Mouse (Mus musculus): ENCODE data around the gene Myh14. TPM values are rescaled to one million over a fixed set of nuclear protein-coding genes. Genes with fewer than 3 reads are reported as not detected.
A peak's percentile ranks its signal among the peaks of the same experiment; 100 is the strongest.

The Myh14 gene
- polyA plus RNA-seq, 1 experiment from 2014 or later: 1.9 TPM

GRCm38 (mm10) chr7:44604619-44605018 is 66.0 kb downstream of the Myh14 start:
- H3K4me2 ChIP-seq (replicated peaks; ENCODE audit: low read depth, low read length): peak overlapping the region; percentile 43
- peaks cover 30% of the 10 kb centered on the region for H3K27me3 ChIP-seq (ENCODE audit: control insufficient read depth, insufficient read depth, low read length)
- H3K9ac ChIP-seq (ENCODE audit: low read depth, low read length): no peak overlapping the region
- H3K4me3 ChIP-seq (ENCODE audit: low read depth, low read length): no peak overlapping the region
- peak; percentile 25; the same call in 1 of the 2 replicates for ATAC-seq (ENCODE audit: low FRiP score)
- no peaks in the 10 kb centered on the region for H3K9me3 ChIP-seq (ENCODE audit: control insufficient read depth, low read length)
- peaks cover 8% of the 10 kb centered on the region for H3K4me1 ChIP-seq (replicated peaks; ENCODE audit: control insufficient read depth, insufficient read depth, low read length)
- H3K36me3 ChIP-seq (ENCODE audit: control insufficient read depth, insufficient read depth, low read length): no peaks in the 10 kb centered on the region
- under 1% methylated on average over 6 of the region's 8 CpGs for WGBS
- no peak overlapping the region for H3K27ac ChIP-seq (ENCODE audit: low read depth, low read length)
- no peak for DNase-seq (ENCODE audit: low spot score)

DNA sequence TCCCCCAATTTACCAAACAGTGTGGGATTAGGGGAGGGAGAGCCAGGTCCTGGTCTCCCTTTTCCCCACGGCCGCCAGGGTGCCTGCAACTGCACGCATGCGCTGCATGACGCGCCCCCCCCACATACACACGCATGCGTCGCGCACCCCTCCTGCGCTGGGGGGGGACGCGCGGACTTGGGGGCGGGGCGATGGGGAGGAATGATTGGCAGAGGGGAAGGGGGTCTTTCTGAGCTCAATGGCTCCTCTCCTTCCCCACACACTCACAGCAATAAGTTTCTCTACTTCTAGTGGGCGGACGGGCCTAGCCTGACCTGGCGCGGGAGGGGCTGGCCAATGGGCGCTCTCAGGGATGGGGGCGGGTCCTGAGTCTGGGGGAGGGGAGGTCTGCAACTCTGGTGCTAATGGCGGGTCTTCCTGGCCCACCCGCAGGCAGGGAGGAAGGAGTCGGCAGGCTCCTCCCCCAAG is 66.5 kb downstream of the Myh14 start:
- H3K4me1 ChIP-seq (replicated peaks; ENCODE audit: control insufficient read depth, insufficient read depth, low read length): peaks cover 8% of the 10 kb centered on the region
- H3K27ac ChIP-seq (ENCODE audit: low read depth, low read length): no peak overlapping the region
- DNase-seq (ENCODE audit: low spot score) (peak; percentile 78), ATAC-seq (ENCODE audit: low FRiP score) (peak; percentile 72)
- no peaks in the 10 kb centered on the region for H3K36me3 ChIP-seq (ENCODE audit: control insufficient read depth, insufficient read depth, low read length)
- H3K9me3 ChIP-seq (ENCODE audit: control insufficient read depth, low read length): no peaks in the 10 kb centered on the region
- peak overlapping the region; percentile 43 for H3K4me2 ChIP-seq (replicated peaks; ENCODE audit: low read depth, low read length)
- under 1% methylated on average over 17 of the region's 25 CpGs for WGBS
- 0 out of 2 replicates have a peak overlapping the region, but pooled peaks have one; percentile 4 for H3K9ac ChIP-seq (ENCODE audit: low read depth, low read length)
- H3K27me3 ChIP-seq (ENCODE audit: control insufficient read depth, insufficient read depth, low read length): peaks cover 30% of the 10 kb centered on the region
- H3K4me3 ChIP-seq (ENCODE audit: low read depth, low read length): peak overlapping the region; percentile 22

- peaks cover 30% of the 10 kb centered on the region for H3K27me3 ChIP-seq (ENCODE audit: control insufficient read depth, insufficient read depth, low read length)
- H3K27ac ChIP-seq (ENCODE audit: low read depth, low read length): no peak overlapping the region
- peaks cover 8% of the 10 kb centered on the region for H3K4me1 ChIP-seq (replicated peaks; ENCODE audit: control insufficient read depth, insufficient read depth, low read length)
- H3K9ac ChIP-seq (ENCODE audit: low read depth, low read length): no peak overlapping the region
- no peaks in the 10 kb centered on the region for H3K36me3 ChIP-seq (ENCODE audit: control insufficient read depth, insufficient read depth, low read length)
- H3K4me2 ChIP-seq (replicated peaks; ENCODE audit: low read depth, low read length): peak overlapping the region; percentile 43
- H3K4me3 ChIP-seq (ENCODE audit: low read depth, low read length): no peak overlapping the region; the same call in 1 of the 2 replicates
- DNase-seq (ENCODE audit: low spot score): peak; percentile 43
- WGBS: 2% methylated on average over 20 of the region's 20 CpGs
- no peaks in the 10 kb centered on the region for H3K9me3 ChIP-seq (ENCODE audit: control insufficient read depth, low read length)
- ATAC-seq (ENCODE audit: low FRiP score): 0 out of 2 replicates have a peak, but pooled peaks have one; percentile 1
These were observed 67.3 kb downstream of the Myh14 start for GRCm38 (mm10) chr7:44603186-44603855.

- Histone ChIP-seq H3K4me3 (ENCODE audit: low read depth, low read length) (no peak overlapping the region), H3K36me3 (ENCODE audit: control insufficient read depth, insufficient read depth, low read length) (no peaks in the 10 kb centered on the region), H3K4me1 (replicated peaks; ENCODE audit: control insufficient read depth, insufficient read depth, low read length) (peaks cover 8% of the 10 kb centered on the region), H3K4me2 (replicated peaks; ENCODE audit: low read depth, low read length) (0 out of 2 replicates have a peak overlapping the region, but pooled peaks have one; percentile 7), H3K27me3 (ENCODE audit: control insufficient read depth, insufficient read depth, low read length) (peaks cover 30% of the 10 kb centered on the region), H3K9me3 (ENCODE audit: control insufficient read depth, low read length) (no peaks in the 10 kb centered on the region), H3K9ac (ENCODE audit: low read depth, low read length) (no peak overlapping the region), H3K27ac (ENCODE audit: low read depth, low read length) (0 out of 2 replicates have a peak overlapping the region, but pooled peaks have one; percentile 30)
- DNase-seq (ENCODE audit: low spot score) (peak; percentile 53), ATAC-seq (ENCODE audit: low FRiP score) (peak; percentile 20)
- 17% methylated on average over 11 of the region's 11 CpGs for WGBS
These were observed 68.2 kb downstream of the Myh14 start for GRCm38 (mm10) chr7:44602443-44602842.

DNA sequence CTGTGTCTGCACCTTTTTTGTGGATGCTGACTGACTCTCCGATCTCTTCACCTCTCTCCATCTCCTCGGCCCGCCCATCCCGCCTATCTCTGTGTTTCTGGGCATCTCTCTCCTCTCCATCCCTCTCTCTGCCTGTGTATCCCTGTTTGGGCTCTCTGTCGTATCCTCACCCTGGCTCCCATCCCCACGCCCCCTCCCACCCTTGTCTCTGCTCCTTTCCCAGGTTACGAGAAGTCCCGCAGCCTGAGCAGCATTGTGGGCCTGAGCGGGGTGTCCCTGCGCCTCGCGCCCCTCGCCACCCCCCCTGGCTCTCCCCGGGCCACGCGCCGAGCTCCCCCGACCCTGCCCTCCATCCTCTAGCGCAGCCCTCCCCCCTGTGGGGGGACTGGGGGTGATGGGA is 69.0 kb downstream of the Myh14 start:
- no peaks in the 10 kb centered on the region for H3K9me3 ChIP-seq (ENCODE audit: control insufficient read depth, low read length)
- peak overlapping the region; percentile 38 for H3K9ac ChIP-seq (ENCODE audit: low read depth, low read length)
- H3K4me3 ChIP-seq (ENCODE audit: low read depth, low read length): no peak overlapping the region
- DNase-seq (ENCODE audit: low spot score) (peak; percentile 6), ATAC-seq (ENCODE audit: low FRiP score) (no peak)
- 15% methylated on average over 12 of the region's 19 CpGs for WGBS
- H3K36me3 ChIP-seq (ENCODE audit: control insufficient read depth, insufficient read depth, low read length): no peaks in the 10 kb centered on the region
- no peak overlapping the region for H3K27ac ChIP-seq (ENCODE audit: low read depth, low read length)
- H3K27me3 ChIP-seq (ENCODE audit: control insufficient read depth, insufficient read depth, low read length): peaks cover 27% of the 10 kb centered on the region
- H3K4me1 ChIP-seq (replicated peaks; ENCODE audit: control insufficient read depth, insufficient read depth, low read length): peaks cover 8% of the 10 kb centered on the region
- H3K4me2 ChIP-seq (replicated peaks; ENCODE audit: low read depth, low read length): no peak overlapping the region

- DNase-seq (ENCODE audit: low spot score): no peak
- no peak overlapping the region for H3K4me2 ChIP-seq (replicated peaks; ENCODE audit: low read depth, low read length)
- H3K4me1 ChIP-seq (replicated peaks; ENCODE audit: control insufficient read depth, insufficient read depth, low read length): peaks cover 8% of the 10 kb centered on the region
- 82% methylated on average over 10 of the region's 10 CpGs for WGBS
- no peak overlapping the region for H3K9ac ChIP-seq (ENCODE audit: low read depth, low read length)
- H3K36me3 ChIP-seq (ENCODE audit: control insufficient read depth, insufficient read depth, low read length): no peaks in the 10 kb centered on the region
- H3K27ac ChIP-seq (ENCODE audit: low read depth, low read length): no peak overlapping the region
- no peaks in the 10 kb centered on the region for H3K9me3 ChIP-seq (ENCODE audit: control insufficient read depth, low read length)
- H3K4me3 ChIP-seq (ENCODE audit: low read depth, low read length): no peak overlapping the region
- peaks cover 19% of the 10 kb centered on the region for H3K27me3 ChIP-seq (ENCODE audit: control insufficient read depth, insufficient read depth, low read length)
- no peak for ATAC-seq (ENCODE audit: low FRiP score)
These were observed 69.9 kb downstream of the Myh14 start for GRCm38 (mm10) chr7:44600691-44601262.

GRCm38 (mm10) chr7:44598336-44598735 is 72.3 kb downstream of the Myh14 start:
- no peak for DNase-seq (ENCODE audit: low spot score)

DNA sequence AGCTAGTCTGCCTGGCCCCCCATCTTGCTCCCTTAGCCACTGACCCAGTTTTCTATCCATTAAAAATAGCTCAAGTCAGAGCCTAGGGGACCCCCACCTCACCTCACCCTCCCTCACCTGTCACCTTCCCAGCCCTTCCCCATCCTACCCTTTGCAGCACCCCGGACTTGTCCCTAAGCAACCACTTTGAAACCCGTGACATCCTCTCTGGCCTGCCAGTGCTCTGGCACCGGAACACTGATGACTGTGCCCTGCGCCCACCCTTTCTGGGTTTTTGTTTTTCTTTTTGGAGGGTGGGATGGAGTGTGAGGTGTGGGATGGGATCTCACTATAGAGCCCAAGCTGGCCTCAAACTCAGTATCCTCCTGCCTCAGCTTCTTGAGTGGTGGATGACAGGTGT is 73.0 kb downstream of the Myh14 start:
- H3K4me2 ChIP-seq (replicated peaks; ENCODE audit: low read depth, low read length): no peak overlapping the region
- DNase-seq (ENCODE audit: low spot score) (no peak), ATAC-seq (ENCODE audit: low FRiP score) (no peak)
- H3K9me3 ChIP-seq (ENCODE audit: control insufficient read depth, low read length): no peaks in the 10 kb centered on the region
- no peaks in the 10 kb centered on the region for H3K36me3 ChIP-seq (ENCODE audit: control insufficient read depth, insufficient read depth, low read length)
- H3K27ac ChIP-seq (ENCODE audit: low read depth, low read length): no peak overlapping the region
- H3K27me3 ChIP-seq (ENCODE audit: control insufficient read depth, insufficient read depth, low read length): peaks cover 27% of the 10 kb centered on the region
- H3K9ac ChIP-seq (ENCODE audit: low read depth, low read length): no peak overlapping the region
- no peak overlapping the region for H3K4me3 ChIP-seq (ENCODE audit: low read depth, low read length)
- WGBS: 90% methylated on average over 4 of the region's 4 CpGs
- peaks cover 7% of the 10 kb centered on the region for H3K4me1 ChIP-seq (replicated peaks; ENCODE audit: control insufficient read depth, insufficient read depth, low read length)

More at GRCm38 (mm10) chr7:44598336-44598735, 72.3 kb downstream of the Myh14 start:
- peaks cover 20% of the 10 kb centered on the region for H3K27me3 ChIP-seq (ENCODE audit: control insufficient read depth, insufficient read depth, low read length)
- WGBS: 84% methylated on average over 12 of the region's 12 CpGs
- no peak for ATAC-seq (ENCODE audit: low FRiP score)
- no peak overlapping the region for H3K27ac ChIP-seq (ENCODE audit: low read depth, low read length)
- no peaks in the 10 kb centered on the region for H3K9me3 ChIP-seq (ENCODE audit: control insufficient read depth, low read length)
- H3K9ac ChIP-seq (ENCODE audit: low read depth, low read length): no peak overlapping the region
- no peak overlapping the region for H3K4me2 ChIP-seq (replicated peaks; ENCODE audit: low read depth, low read length)
- no peak overlapping the region for H3K4me3 ChIP-seq (ENCODE audit: low read depth, low read length)
- H3K4me1 ChIP-seq (replicated peaks; ENCODE audit: control insufficient read depth, insufficient read depth, low read length): peaks cover 3% of the 10 kb centered on the region
- H3K36me3 ChIP-seq (ENCODE audit: control insufficient read depth, insufficient read depth, low read length): no peaks in the 10 kb centered on the region
